Mouse (Mus musculus): ENCODE measurements around the gene Hoxb4. TPM values are rescaled to one million over a fixed set of nuclear protein-coding genes. Genes with fewer than 3 reads are reported as not detected.

The Hoxb4 gene
- polyA plus RNA-seq, 1 experiment, result 7.9 TPM

- Histone ChIP-seq H3K4me3 (ENCODE audit: insufficient read depth, low read length) (no peak overlapping the region), H3K4me1 (ENCODE audit: control insufficient read depth, insufficient read depth, low read length) (peaks cover 6% of the 10 kb centered on the region), H3K27ac (ENCODE audit: insufficient read depth, low read depth, low read length) (no peak overlapping the region)
- TF ChIP-seq CTCF (IDR thresholded peaks at IDR 0.05; ENCODE audit: low read depth, low read length) (no peak), POLR2A (IDR thresholded peaks at IDR 0.05; ENCODE audit: borderline replicate concordance, low read depth, low read length) (no peak)
These were observed 12.4 kb upstream of the Hoxb4 start for GRCm38 (mm10) chr11:96305505-96306182.

- TF ChIP-seq CTCF (IDR thresholded peaks at IDR 0.05; ENCODE audit: low read depth, low read length), result no peak
- no peak for TF ChIP-seq POLR2A (IDR thresholded peaks at IDR 0.05; ENCODE audit: borderline replicate concordance, low read depth, low read length)
- Histone ChIP-seq H3K4me3 (ENCODE audit: insufficient read depth, low read length) (no peak overlapping the region), H3K27ac (ENCODE audit: insufficient read depth, low read depth, low read length) (no peak overlapping the region), H3K4me1 (ENCODE audit: control insufficient read depth, insufficient read depth, low read length) (peaks cover 6% of the 10 kb centered on the region)
These were observed 11.7 kb upstream of the Hoxb4 start for GRCm38 (mm10) chr11:96306183-96306907.

GRCm38 (mm10) chr11:96306908-96307269 is 11.2 kb upstream of the Hoxb4 start:
- Histone ChIP-seq H3K27ac (ENCODE audit: insufficient read depth, low read depth, low read length) (no peak overlapping the region), H3K4me1 (ENCODE audit: control insufficient read depth, insufficient read depth, low read length) (peaks cover 8% of the 10 kb centered on the region)

GRCm38 (mm10) chr11:96308763-96309162 is 9.3 kb upstream of the Hoxb4 start:
- no peak overlapping the region for H3K4me3 ChIP-seq (ENCODE audit: insufficient read depth, low read length)
- TF ChIP-seq CTCF (IDR thresholded peaks at IDR 0.05; ENCODE audit: low read depth, low read length) (no peak), POLR2A (IDR thresholded peaks at IDR 0.05; ENCODE audit: borderline replicate concordance, low read depth, low read length) (no peak)
- peaks cover 8% of the 10 kb centered on the region for H3K4me1 ChIP-seq (ENCODE audit: control insufficient read depth, insufficient read depth, low read length)
- H3K27ac ChIP-seq (ENCODE audit: insufficient read depth, low read depth, low read length), result no peak overlapping the region

More at GRCm38 (mm10) chr11:96306908-96307269, 11.2 kb upstream of the Hoxb4 start:
- TF ChIP-seq CTCF (IDR thresholded peaks at IDR 0.05; ENCODE audit: low read depth, low read length) (no peak), POLR2A (IDR thresholded peaks at IDR 0.05; ENCODE audit: borderline replicate concordance, low read depth, low read length) (no peak)
- H3K4me3 ChIP-seq (ENCODE audit: insufficient read depth, low read length), result no peak overlapping the region

- Histone ChIP-seq H3K27ac (ENCODE audit: insufficient read depth, low read depth, low read length) (no peak overlapping the region), H3K4me1 (ENCODE audit: control insufficient read depth, insufficient read depth, low read length) (peaks cover 8% of the 10 kb centered on the region), H3K4me3 (ENCODE audit: insufficient read depth, low read length) (no peak overlapping the region)
- TF ChIP-seq POLR2A (IDR thresholded peaks at IDR 0.05; ENCODE audit: borderline replicate concordance, low read depth, low read length), result no peak
- TF ChIP-seq CTCF (IDR thresholded peaks at IDR 0.05; ENCODE audit: low read depth, low read length), result no peak
These were observed 8.8 kb upstream of the Hoxb4 start for GRCm38 (mm10) chr11:96309288-96309687.

- no peak overlapping the region for H3K4me3 ChIP-seq (ENCODE audit: insufficient read depth, low read length)
- peaks cover 8% of the 10 kb centered on the region for H3K4me1 ChIP-seq (ENCODE audit: control insufficient read depth, insufficient read depth, low read length)
- TF ChIP-seq POLR2A (IDR thresholded peaks at IDR 0.05; ENCODE audit: borderline replicate concordance, low read depth, low read length), result no peak
- no peak for TF ChIP-seq CTCF (IDR thresholded peaks at IDR 0.05; ENCODE audit: low read depth, low read length)
- H3K27ac ChIP-seq (ENCODE audit: insufficient read depth, low read depth, low read length), result no peak overlapping the region
These were observed 7.7 kb upstream of the Hoxb4 start for GRCm38 (mm10) chr11:96310183-96310938.

GRCm38 (mm10) chr11:96311097-96311496 is 7.0 kb upstream of the Hoxb4 start:
- no peak for TF ChIP-seq POLR2A (IDR thresholded peaks at IDR 0.05; ENCODE audit: borderline replicate concordance, low read depth, low read length)
- TF ChIP-seq CTCF (IDR thresholded peaks at IDR 0.05; ENCODE audit: low read depth, low read length), result no peak
- H3K4me1 ChIP-seq (ENCODE audit: control insufficient read depth, insufficient read depth, low read length), result peaks cover 8% of the 10 kb centered on the region
- H3K27ac ChIP-seq (ENCODE audit: insufficient read depth, low read depth, low read length), result no peak overlapping the region
- peak overlapping the region; percentile 42 for H3K4me3 ChIP-seq (ENCODE audit: insufficient read depth, low read length)

- H3K27ac ChIP-seq (ENCODE audit: insufficient read depth, low read depth, low read length), result no peak overlapping the region
- H3K4me1 ChIP-seq (ENCODE audit: control insufficient read depth, insufficient read depth, low read length), result peaks cover 8% of the 10 kb centered on the region
- TF ChIP-seq POLR2A (IDR thresholded peaks at IDR 0.05; ENCODE audit: borderline replicate concordance, low read depth, low read length) (no peak), CTCF (IDR thresholded peaks at IDR 0.05; ENCODE audit: low read depth, low read length) (peak; percentile 66)
- H3K4me3 ChIP-seq (ENCODE audit: insufficient read depth, low read length), result peak overlapping the region; percentile 42
These were observed 6.3 kb upstream of the Hoxb4 start for GRCm38 (mm10) chr11:96311520-96312417.

- Histone ChIP-seq H3K4me1 (ENCODE audit: control insufficient read depth, insufficient read depth, low read length) (peaks cover 8% of the 10 kb centered on the region), H3K27ac (ENCODE audit: insufficient read depth, low read depth, low read length) (no peak overlapping the region), H3K4me3 (ENCODE audit: insufficient read depth, low read length) (no peak overlapping the region)
- TF ChIP-seq POLR2A (IDR thresholded peaks at IDR 0.05; ENCODE audit: borderline replicate concordance, low read depth, low read length) (no peak), CTCF (IDR thresholded peaks at IDR 0.05; ENCODE audit: low read depth, low read length) (no peak)
These were observed 4.9 kb upstream of the Hoxb4 start for GRCm38 (mm10) chr11:96313134-96313533.

All from bone marrow macrophage, adult 2 months (primary cell).